In genomic region chr8:56486006-56486405, GRCm38 (mm10) we compare ENCODE assay signal across 11 mouse cellular contexts.
A peak's percentile ranks its signal among the peaks of the same experiment; 100 is the strongest.
DNase-seq lines count a peak whose midpoint lies in the region; ATAC-seq and TF ChIP-seq lines count a peak whose summit lies in the region.
"Had no signal": no experiment of that assay in that cellular context is flagged by ENCODE, and none has a peak within 500 bp of the region (broad histone marks: within the 10 kb centered on the region; RNA-seq: fewer than 3 reads in every experiment).

No protein-coding gene starts in this region.

- H3K9ac ChIP-seq in kidney, postnatal 0 days (ENCODE audit: low read depth, low read length): no peak overlapping the region
- no peak overlapping the region for H3K9ac ChIP-seq in CH12.LX (ENCODE audit: insufficient read depth, low read depth)
- H3K9ac ChIP-seq in lung, postnatal 0 days (replicated peaks; ENCODE audit: low read depth): no peak overlapping the region
- H3K9ac ChIP-seq: heart, embryonic 12.5 days; limb, embryonic 15.5 days had no signal

- no peak overlapping the region for H3K4me3 ChIP-seq in kidney, postnatal 0 days (replicated peaks; ENCODE audit: low read depth, low read length)
- no peak overlapping the region for H3K4me3 ChIP-seq in CH12.LX (replicated peaks in 1 of 3; ENCODE audit: low read depth in 2 of 3, low read length in 2 of 3, poor library complexity in 1 of 3)
- no peak overlapping the region for H3K4me3 ChIP-seq in lung, postnatal 0 days (ENCODE audit: low read depth, low read length)
- H3K4me3 ChIP-seq: heart, embryonic 12.5 days; limb, embryonic 15.5 days had no signal

- no peaks in the 10 kb centered on the region for H3K36me3 ChIP-seq in kidney, postnatal 0 days (ENCODE audit: insufficient read depth, low read length)
- H3K36me3 ChIP-seq in CH12.LX (replicated peaks in 1 of 2; ENCODE audit: control insufficient read depth in 1 of 2, insufficient read depth in 1 of 2, low read length in 1 of 2): no peaks in the 10 kb centered on the region
- H3K36me3 ChIP-seq in lung, postnatal 0 days (ENCODE audit: insufficient read depth, low read length): no peaks in the 10 kb centered on the region
- H3K36me3 ChIP-seq: heart, embryonic 12.5 days; limb, embryonic 15.5 days had no signal

- no peaks in the 10 kb centered on the region for H3K4me1 ChIP-seq in kidney, postnatal 0 days (replicated peaks; ENCODE audit: insufficient read depth, low read length)
- no peaks in the 10 kb centered on the region for H3K4me1 ChIP-seq in CH12.LX (ENCODE audit: control insufficient read depth in 1 of 2, insufficient read depth in 2 of 2)
- H3K4me1 ChIP-seq in lung, postnatal 0 days (ENCODE audit: insufficient read depth, low read depth, low read length): no peaks in the 10 kb centered on the region
- H3K4me1 ChIP-seq: heart, embryonic 12.5 days; limb, embryonic 15.5 days had no signal

- peak; percentile 67 for TF ChIP-seq CTCF in kidney, postnatal 0 days (IDR thresholded peaks at IDR 0.05; ENCODE audit: low read depth)
- peak in 1 of 2 experiments; percentile 69; a peak in 2 of 4 replicates for TF ChIP-seq CTCF in CH12.LX (conservative IDR thresholded peaks at IDR 0.05 in 1 of 2, IDR thresholded peaks at IDR 0.05 in 1 of 2; ENCODE audit: low read depth in 2 of 2, low read length in 2 of 2)
- peak; percentile 54 for TF ChIP-seq CTCF in lung, postnatal 0 days (IDR thresholded peaks at IDR 0.05)

- H3K9me3 ChIP-seq in kidney, postnatal 0 days (replicated peaks; ENCODE audit: low read length): no peaks in the 10 kb centered on the region
- no peaks in the 10 kb centered on the region for H3K9me3 ChIP-seq in CH12.LX (replicated peaks; ENCODE audit: low read length)
- no peaks in the 10 kb centered on the region for H3K9me3 ChIP-seq in lung, postnatal 0 days (ENCODE audit: low read length)
- H3K9me3 ChIP-seq: heart, embryonic 12.5 days; limb, embryonic 15.5 days had no signal

- DNase-seq in kidney, postnatal 0 days (ENCODE audit: low spot score): peak; percentile 70
- DNase-seq in kidney, postnatal 10 days: no peak
- DNase-seq in CH12.LX (ENCODE audit: extremely low read depth) (peak; percentile 27), R1 (ENCODE audit: low read depth, low spot score) (peak; percentile 27)
- DNase-seq in lung, postnatal 0 days (ENCODE audit: low spot score): peak; percentile 68
- no peak for DNase-seq in urinary bladder, postnatal 25 days (ENCODE audit: low spot score)
- DNase-seq in heart, adult 11 months: no peak
- DNase-seq in right cerebral cortex, adult 18-20 months: no peak
- DNase-seq: cerebellum, adult 18-20 months had no signal

- TF ChIP-seq POLR2A in CH12.LX (IDR thresholded peaks at IDR 0.05; ENCODE audit: low read depth, low read length): no peak

- H3K27ac ChIP-seq in kidney, postnatal 0 days: no peak overlapping the region
- no peak overlapping the region for H3K27ac ChIP-seq in CH12.LX (ENCODE audit: insufficient read depth, low read depth)
- H3K27ac ChIP-seq in lung, postnatal 0 days (ENCODE audit: low read length): no peak overlapping the region
- H3K27ac ChIP-seq: limb, embryonic 15.5 days had no signal

- no peaks in the 10 kb centered on the region for H3K79me2 ChIP-seq in CH12.LX (replicated peaks; ENCODE audit: control insufficient read depth, extremely low read depth, insufficient read depth, poor library complexity, severe bottlenecking)

- peak; percentile 78 for TF ChIP-seq RAD21 in CH12.LX (IDR thresholded peaks at IDR 0.05; ENCODE audit: low read depth, low read length)

- no peaks in the 10 kb centered on the region for H3K27me3 ChIP-seq in kidney, postnatal 0 days (ENCODE audit: insufficient read depth, low read length)
- no peaks in the 10 kb centered on the region for H3K27me3 ChIP-seq in CH12.LX (replicated peaks)
- H3K27me3 ChIP-seq in lung, postnatal 0 days (replicated peaks; ENCODE audit: insufficient read depth, low read length): no peaks in the 10 kb centered on the region
- H3K27me3 ChIP-seq: heart, embryonic 12.5 days; limb, embryonic 15.5 days had no signal

- in situ Hi-C loops in CH12.LX (cut with MboI; ENCODE audit: low pct_ligation_motif_present, low pct_unique_long_range_greater_than_20kb, low sequenced_read_pairs): loop anchor here (25.0 kb wide), 1 partner anchor 424 kb away; no protein-coding TSS in a partner anchor

- H3K4me2 ChIP-seq in kidney, postnatal 0 days (ENCODE audit: low read length): no peak overlapping the region
- no peak overlapping the region for H3K4me2 ChIP-seq in CH12.LX (ENCODE audit: insufficient read depth, low read depth, poor library complexity, severe bottlenecking)
- no peak overlapping the region for H3K4me2 ChIP-seq in lung, postnatal 0 days (replicated peaks; ENCODE audit: low read depth, low read length)
- H3K4me2 ChIP-seq: heart, embryonic 12.5 days; limb, embryonic 15.5 days had no signal

- WGBS in kidney, postnatal 0 days: 40% methylated on average over 3 of the region's 3 CpGs
- 25% methylated on average over 3 of the region's 3 CpGs for WGBS in lung, postnatal 0 days

- TF ChIP-seq EP300 in CH12.LX (IDR thresholded peaks at IDR 0.05; ENCODE audit: low read length): no peak
- TF ChIP-seq EP300 in lung, postnatal 0 days (IDR thresholded peaks at IDR 0.05): 0 out of 2 replicates have a peak, but pooled peaks have one; percentile 33

- dilution Hi-C loops in CH12.LX (cut with MboI; ENCODE audit: extremely low pct_ligation_motif_present, extremely low pct_unique_long_range_greater_than_20kb, low sequenced_read_pairs): no loop called here

- no peak for ATAC-seq in kidney, postnatal 0 days (replicated peaks; ENCODE audit: low FRiP score, low read depth)
- ATAC-seq in lung, postnatal 0 days: no peak

TF ChIP-seq in CH12.LX, 34 proteins besides CTCF, POLR2A, EP300 and RAD21:
- TF ChIP-seq ZNF384 (IDR thresholded peaks at IDR 0.05; ENCODE audit: low read depth, low read length) (no peak), JUND (conservative IDR thresholded peaks at IDR 0.05; ENCODE audit: low read depth, low read length) (no peak), PAX5 (IDR thresholded peaks at IDR 0.05; ENCODE audit: low read length) (no peak), IRF4 (IDR thresholded peaks at IDR 0.05; ENCODE audit: low read depth, low read length) (0 out of 2 replicates have a peak, but pooled peaks have one; percentile 8), SMC3 (IDR thresholded peaks at IDR 0.05; ENCODE audit: low read depth, low read length) (peak; percentile 48), ZC3H11A (IDR thresholded peaks at IDR 0.05; ENCODE audit: low read depth, low read length) (no peak), USF2 (conservative IDR thresholded peaks at IDR 0.05; ENCODE audit: low read depth, low read length) (no peak), MAFK (IDR thresholded peaks at IDR 0.05; ENCODE audit: insufficient replicate concordance, low read length) (no peak)

Comparison
In these comparisons a context has a peak if more than half of its experiments do, and no peak if none do; other contexts are left out.
1. DNase-seq: peak in kidney, postnatal 0 days (single experiment), CH12.LX (single experiment), R1 (single experiment) and lung, postnatal 0 days (single experiment); none in kidney, postnatal 10 days (single experiment), urinary bladder, postnatal 25 days (single experiment), heart, adult 11 months (single experiment) and right cerebral cortex, adult 18-20 months (single experiment).